Mouse (Mus musculus) liver, embryonic 13.5 days (tissue): Measurements from ENCODE around the gene Olfr921. TPM values are rescaled to one million over a fixed set of nuclear protein-coding genes. Genes with fewer than 3 reads are reported as not detected.

ENCODE experiments used
- polyA plus RNA-seq: library from polyadenylated mRNA; unstranded; fragments of >200 nt; fragmentation: Nextera tagmentation; extraction: Ambion mirVana; gene quantifications from 2 replicates; pipeline ENCODE4 v1.2.1, GENCODE M21; 2015

Gene Olfr921
- polyA plus RNA-seq, 1 experiment from 2014 or later, result not detected

Other genes starting within 250 kb of the Olfr921 start
- gene Olfr910, start 235.2 kb upstream of the Olfr921 start, polyA plus RNA-seq, result not detected in 2 replicates
- not detected in 2 replicates for gene Olfr912, start 192.9 kb upstream of the Olfr921 start, polyA plus RNA-seq
- not detected in 2 replicates for gene Olfr913, start 180.3 kb upstream of the Olfr921 start, polyA plus RNA-seq
- gene Olfr914, start 168.0 kb upstream of the Olfr921 start, polyA plus RNA-seq, result not detected in 2 replicates
- not detected in 2 replicates for gene Olfr916, start 113.2 kb upstream of the Olfr921 start, polyA plus RNA-seq
- not detected in 2 replicates for gene Olfr917, start 107.2 kb upstream of the Olfr921 start, polyA plus RNA-seq
- gene Olfr918, start 98.5 kb upstream of the Olfr921 start, polyA plus RNA-seq, result not detected in 2 replicates
- not detected in 2 replicates for gene Olfr919, start 69.4 kb upstream of the Olfr921 start, polyA plus RNA-seq
- 8.5 and 9.3 TPM in 2 replicates for gene Vwa5a, start 54.8 kb upstream of the Olfr921 start, polyA plus RNA-seq
- 0.02 TPM in 2 replicates for gene Olfr920, start 20.8 kb upstream of the Olfr921 start, polyA plus RNA-seq
- gene Olfr922, start 41.5 kb downstream of the Olfr921 start, polyA plus RNA-seq, result not detected in 2 replicates
- not detected in 2 replicates for gene Olfr923, start 53.5 kb downstream of the Olfr921 start, polyA plus RNA-seq
- not detected in 2 replicates for gene Olfr924, start 71.4 kb downstream of the Olfr921 start, polyA plus RNA-seq
- not detected in 2 replicates for gene Olfr26, start 82.0 kb downstream of the Olfr921 start, polyA plus RNA-seq
- gene Olfr926, start 104.1 kb downstream of the Olfr921 start, polyA plus RNA-seq, result not detected in 2 replicates
- gene Olfr930, start 156.7 kb downstream of the Olfr921 start, polyA plus RNA-seq, result not detected in 2 replicates
- gene Olfr933, start 199.2 kb downstream of the Olfr921 start, polyA plus RNA-seq, result not detected in 2 replicates
- gene Olfr934, start 215.2 kb downstream of the Olfr921 start, polyA plus RNA-seq, result not detected in 2 replicates
- gene Olfr935, start 226.6 kb downstream of the Olfr921 start, polyA plus RNA-seq, result not detected in 2 replicates